ENCODE assay signal across 22 mouse cellular contexts in genomic region chr13:32824377-32825330, GRCm38 (mm10). TPM values are rescaled to one million over a fixed set of nuclear protein-coding genes. Genes with fewer than 3 reads are reported as not detected.
DNase-seq lines count a peak whose midpoint lies in the region; ATAC-seq and TF ChIP-seq lines count a peak whose summit lies in the region.
"Had no signal": no experiment of that assay in that cellular context is flagged by ENCODE, and none has a peak within 500 bp of the region (broad histone marks: within the 10 kb centered on the region; RNA-seq: fewer than 3 reads in every experiment).

No protein-coding gene starts in this region.

- peak; percentile 100 for DNase-seq in liver, adult 2 months (ENCODE audit: extremely low read depth, low read depth, low spot score)
- DNase-seq in liver, result no peak
- no peak for DNase-seq in midbrain, embryonic 10.5 days (ENCODE audit: low spot score)
- DNase-seq in urinary bladder, adult 18-20 months (ENCODE audit: low spot score in 2 of 2), result no peak
- DNase-seq in thymus, postnatal 4 days, result no peak
- DNase-seq: adrenal gland, adult 2 months; adrenal gland, postnatal 25 days; cerebellum, adult 2 months; cerebellum, postnatal 10 days; gastrocnemius, postnatal 10 days; heart, adult 2 months had no signal

- TF ChIP-seq POLR2A in liver, adult 2 months (IDR thresholded peaks at IDR 0.05; ENCODE audit: extremely low read depth, insufficient read depth, low read length), result no peak
- TF ChIP-seq POLR2A in myocyte (IDR thresholded peaks at IDR 0.05; ENCODE audit: insufficient read length, low read depth), result no peak

- no peak overlapping the region for H3K4me2 ChIP-seq in intestine, postnatal 0 days (replicated peaks; ENCODE audit: low read depth)
- no peak overlapping the region for H3K4me2 ChIP-seq in myocyte (ENCODE audit: low read depth)
- H3K4me2 ChIP-seq: heart, embryonic 12.5 days; hindbrain, embryonic 14.5 days had no signal

- peaks cover 5% of the 10 kb centered on the region for H3K36me3 ChIP-seq in liver, adult 2 months (ENCODE audit: control insufficient read depth, insufficient read depth, low read length)
- H3K36me3 ChIP-seq in intestine, postnatal 0 days (ENCODE audit: control insufficient read depth, insufficient read depth), result peaks cover 13% of the 10 kb centered on the region
- H3K36me3 ChIP-seq in myocyte (ENCODE audit: control insufficient read depth, insufficient read depth), result peaks cover 8% of the 10 kb centered on the region
- H3K36me3 ChIP-seq in midbrain, embryonic 10.5 days, result peaks cover 37% of the 10 kb centered on the region

- H3K4me1 ChIP-seq in liver, adult 2 months (ENCODE audit: control insufficient read depth, insufficient read depth, low read length), result peaks cover 33% of the 10 kb centered on the region
- H3K4me1 ChIP-seq in intestine, postnatal 0 days (replicated peaks; ENCODE audit: control insufficient read depth, insufficient read depth, low read length), result no peaks in the 10 kb centered on the region
- no peaks in the 10 kb centered on the region for H3K4me1 ChIP-seq in midbrain, embryonic 10.5 days
- H3K4me1 ChIP-seq: embryonic facial prominence, embryonic 10.5 days; hindbrain, embryonic 10.5 days had no signal

- no peak overlapping the region for H3ac ChIP-seq in myocyte (ENCODE audit: control insufficient read depth, insufficient read length)

- no peak overlapping the region for H3K9ac ChIP-seq in liver, adult 2 months (ENCODE audit: low read depth, low read length)
- H3K9ac ChIP-seq in intestine, postnatal 0 days (ENCODE audit: low read depth, low read length), result no peak overlapping the region
- H3K9ac ChIP-seq: heart, embryonic 12.5 days; hindbrain, embryonic 14.5 days had no signal

- no peaks in the 10 kb centered on the region for H3K27me3 ChIP-seq in liver, adult 2 months (ENCODE audit: control insufficient read depth, insufficient read depth, low read length)
- H3K27me3 ChIP-seq in intestine, postnatal 0 days (replicated peaks; ENCODE audit: control insufficient read depth, insufficient read depth, low read length), result no peaks in the 10 kb centered on the region
- no peaks in the 10 kb centered on the region for H3K27me3 ChIP-seq in myocyte (ENCODE audit: control insufficient read depth, insufficient read depth, insufficient read length)
- H3K27me3 ChIP-seq in midbrain, embryonic 10.5 days (ENCODE audit: low read depth, poor library complexity, severe bottlenecking), result no peaks in the 10 kb centered on the region
- H3K27me3 ChIP-seq: heart, embryonic 12.5 days had no signal

- peak; percentile 67 for ATAC-seq in intestine, postnatal 0 days
- ATAC-seq: forebrain, embryonic 14.5 days had no signal

- H3K27ac ChIP-seq in liver, adult 2 months (replicated peaks; ENCODE audit: insufficient read depth, low read depth, low read length), result peak overlapping the region; percentile 88
- H3K27ac ChIP-seq in intestine, postnatal 0 days (ENCODE audit: low read depth, low read length), result no peak overlapping the region; the same call in 1 of the 2 replicates
- H3K27ac ChIP-seq in midbrain, embryonic 10.5 days (replicated peaks), result no peak overlapping the region
- H3K27ac ChIP-seq: embryonic facial prominence, embryonic 10.5 days; heart, adult 2 months; hindbrain, embryonic 10.5 days; hindbrain, embryonic 14.5 days had no signal

- no peaks in the 10 kb centered on the region for H3K9me3 ChIP-seq in intestine, postnatal 0 days (ENCODE audit: control insufficient read depth)
- no peaks in the 10 kb centered on the region for H3K9me3 ChIP-seq in midbrain, embryonic 10.5 days (replicated peaks)
- H3K9me3 ChIP-seq: embryonic facial prominence, embryonic 10.5 days; heart, embryonic 12.5 days; hindbrain, embryonic 10.5 days had no signal

- H3K79me2 ChIP-seq in liver, adult 2 months (ENCODE audit: control insufficient read depth, insufficient read depth, low read length), result no peaks in the 10 kb centered on the region
- H3K79me2 ChIP-seq in myocyte (ENCODE audit: control insufficient read depth, insufficient read depth), result no peaks in the 10 kb centered on the region

- no peak for TF ChIP-seq CTCF in liver, adult 2 months (IDR thresholded peaks at IDR 0.05; ENCODE audit: low read depth, low read length)
- TF ChIP-seq CTCF in intestine, postnatal 0 days (IDR thresholded peaks at IDR 0.05; ENCODE audit: low read depth), result no peak

- no peak overlapping the region for H3K4me3 ChIP-seq in liver, adult 2 months (ENCODE audit: insufficient read depth, low read depth, low read length)
- no peak overlapping the region for H3K4me3 ChIP-seq in intestine, postnatal 0 days (ENCODE audit: low read depth, low read length)
- H3K4me3 ChIP-seq in myocyte, result no peak overlapping the region
- no peak overlapping the region for H3K4me3 ChIP-seq in midbrain, embryonic 10.5 days
- H3K4me3 ChIP-seq: embryonic facial prominence, embryonic 10.5 days; heart, adult 2 months; heart, embryonic 12.5 days; hindbrain, embryonic 10.5 days had no signal

- WGBS in liver, adult 2 months, result 17% methylated on average over 6 of the region's 6 CpGs
- 52% methylated on average over 6 of the region's 6 CpGs for WGBS in intestine, postnatal 0 days
- 87% methylated on average over 6 of the region's 6 CpGs for whole genome bisulfite sequencing in midbrain, embryonic 10.5 days

TF ChIP-seq in myocyte, 11 proteins besides CTCF, POLR2A, EP300 and RAD21:
- TF ChIP-seq POLR2AphosphoS2 (IDR thresholded peaks at IDR 0.05; ENCODE audit: insufficient read length, low read depth), result no peak
- peak; percentile 38 to 72 (median 51) for TF ChIP-seq MYOD1 (IDR thresholded peaks at IDR 0.05; ENCODE audit: control insufficient read depth in 1 of 3, insufficient read length in 2 of 3, low read depth in 2 of 3)
- peak in 2 of 3 experiments; percentile 10 to 44 for TF ChIP-seq MYOG (IDR thresholded peaks at IDR 0.05; ENCODE audit: control insufficient read depth in 1 of 3, insufficient read depth in 1 of 3, insufficient read length in 2 of 3, low read depth in 2 of 3)
- no peak for TF ChIP-seq USF1 (IDR thresholded peaks at IDR 0.05; ENCODE audit: low read depth)
- no peak for TF ChIP-seq SRF (IDR thresholded peaks at IDR 0.05; ENCODE audit: control insufficient read depth, insufficient read length, low read depth)
- no peak for TF ChIP-seq REST (IDR thresholded peaks at IDR 0.05; ENCODE audit: insufficient read depth, insufficient read length)
TF ChIP-seq in myocyte: peak in this region for 2.

RNA-seq across cellular contexts. Expression of gene D930007J09Rik, which starts 22.0 kb away (rescaled TPM):
- total RNA-seq in liver, adult 2 months (2014; rRNA removed), result not detected in 2 replicates
- polyA plus RNA-seq in liver, adult 2 months (2012; rRNA removed), result 0.60 TPM in 1 of 2 replicates, not detected in the other
- polyA plus RNA-seq in intestine, postnatal 0 days (2015; fragmentation: Nextera tagmentation; extraction: Ambion mirVana), result not detected in 2 replicates
- not detected for polyA plus RNA-seq in myocyte (2012; fragmentation: generic; extraction: Trizol)
- not detected in 2 replicates for polyA plus RNA-seq in midbrain, embryonic 10.5 days (2016; fragmentation: Nextera tagmentation; extraction: Ambion mirVana)
- total RNA-seq: adrenal gland, adult 2 months; adrenal gland, postnatal 25 days; gastrocnemius, postnatal 10 days; heart, adult 2 months; heart, postnatal 25 days had no signal
- polyA plus RNA-seq: C2C12; embryonic facial prominence, embryonic 10.5 days; embryonic facial prominence, embryonic 14.5 days; forebrain, embryonic 14.5 days; heart, adult 2 months; heart, embryonic 12.5 days; heart, embryonic 16.5 days; hindbrain, embryonic 10.5 days; hindbrain, embryonic 14.5 days had no signal

RNA-seq across cellular contexts. Expression of gene Wrnip1, which starts 22.8 kb away (rescaled TPM):
- total RNA-seq in liver, adult 2 months (2014; rRNA removed), result 33.9 and 43.8 TPM in 2 replicates
- polyA plus RNA-seq in liver, adult 2 months (2012; rRNA removed), result 38.7 and 49.8 TPM in 2 replicates
- 14.5 and 15.6 TPM in 2 replicates for polyA plus RNA-seq in intestine, postnatal 0 days (2015; fragmentation: Nextera tagmentation; extraction: Ambion mirVana)
- 22.4 TPM for polyA plus RNA-seq in myocyte (2012; fragmentation: generic; extraction: Trizol)
- 17.0 and 19.5 TPM in 2 replicates for polyA plus RNA-seq in midbrain, embryonic 10.5 days (2016; fragmentation: Nextera tagmentation; extraction: Ambion mirVana)

RNA-seq across cellular contexts. Expression of gene Serpinb1a, which starts 26.3 kb away (rescaled TPM):
- 6.7 and 11.2 TPM in 2 replicates for total RNA-seq in liver, adult 2 months (2014; rRNA removed)
- polyA plus RNA-seq in liver, adult 2 months (2012; rRNA removed), result 4.7 and 5.1 TPM in 2 replicates
- polyA plus RNA-seq in intestine, postnatal 0 days (2015; fragmentation: Nextera tagmentation; extraction: Ambion mirVana), result 598 and 670 TPM in 2 replicates
- 85.1 TPM for polyA plus RNA-seq in myocyte (2012; fragmentation: generic; extraction: Trizol)
- 1.1 and 1.9 TPM in 2 replicates for polyA plus RNA-seq in midbrain, embryonic 10.5 days (2016; fragmentation: Nextera tagmentation; extraction: Ambion mirVana)

RNA-seq across cellular contexts. Expression of gene Mylk4, which starts 40.9 kb away (rescaled TPM):
- total RNA-seq in liver, adult 2 months (2014; rRNA removed), result 0.37 TPM in 1 of 2 replicates, not detected in the other
- not detected in 2 replicates for polyA plus RNA-seq in liver, adult 2 months (2012; rRNA removed)
- polyA plus RNA-seq in intestine, postnatal 0 days (2015; fragmentation: Nextera tagmentation; extraction: Ambion mirVana), result not detected in 2 replicates
- polyA plus RNA-seq in myocyte (2012; fragmentation: generic; extraction: Trizol), result 31.1 TPM
- polyA plus RNA-seq in midbrain, embryonic 10.5 days (2016; fragmentation: Nextera tagmentation; extraction: Ambion mirVana), result not detected in 2 replicates
- total RNA-seq: adrenal gland, adult 2 months had no signal
- polyA plus RNA-seq: adrenal gland, adult 2 months; forebrain, embryonic 14.5 days; hindbrain, embryonic 10.5 days had no signal

Comparison
In these comparisons a context has a peak if more than half of its experiments do, and no peak if none do; other contexts are left out.
1. RNA of gene Serpinb1a, which starts 26.3 kb away (polyA plus RNA-seq): 598 to 670 TPM in intestine, postnatal 0 days and 85.1 TPM in myocyte (single experiment); 4.7 to 5.1 TPM in liver, adult 2 months and 1.1 to 1.9 TPM in midbrain, embryonic 10.5 days; every median in the first group is over 10 times any median in the second.